ENCODE assay signal across 9 mouse cellular contexts in genomic region chr12:80198487-80198886, GRCm38 (mm10).
DNase-seq lines count a peak whose midpoint lies in the region; ATAC-seq and TF ChIP-seq lines count a peak whose summit lies in the region.
"Had no signal": no experiment of that assay in that cellular context is flagged by ENCODE, and none has a peak within 500 bp of the region (broad histone marks: within the 10 kb centered on the region; RNA-seq: fewer than 3 reads in every experiment).

No protein-coding gene starts in this region.

- TF ChIP-seq EP300 in liver, postnatal 0 days (IDR thresholded peaks at IDR 0.05; ENCODE audit: low read depth) = no peak

- no peak overlapping the region for H3K4me2 ChIP-seq in heart, embryonic 11.5 days
- no peak overlapping the region for H3K4me2 ChIP-seq in kidney, postnatal 0 days (ENCODE audit: low read length)
- H3K4me2 ChIP-seq in liver, postnatal 0 days (ENCODE audit: low read depth, low read length) = no peak overlapping the region
- H3K4me2 ChIP-seq: limb, embryonic 12.5 days had no signal

- 18% methylated on average over 3 of the region's 3 CpGs for WGBS in heart, embryonic 11.5 days (ENCODE audit: insufficient replicate concordance)
- WGBS in kidney, postnatal 0 days = 22% methylated on average over 3 of the region's 3 CpGs
- WGBS in liver, postnatal 0 days (ENCODE audit: insufficient replicate concordance) = 23% methylated on average over 3 of the region's 3 CpGs

- H3K4me1 ChIP-seq in heart, embryonic 11.5 days (ENCODE audit: control insufficient read depth, insufficient read depth, low read length) = peaks cover 13% of the 10 kb centered on the region
- no peaks in the 10 kb centered on the region for H3K4me1 ChIP-seq in kidney, postnatal 0 days (replicated peaks; ENCODE audit: insufficient read depth, low read length)
- no peaks in the 10 kb centered on the region for H3K4me1 ChIP-seq in liver, postnatal 0 days (ENCODE audit: insufficient read depth)

- H3K27ac ChIP-seq in heart, embryonic 11.5 days (ENCODE audit: low read depth, low read length) = 0 out of 2 replicates have a peak overlapping the region, but pooled peaks have one; percentile 57
- no peak overlapping the region for H3K27ac ChIP-seq in kidney, postnatal 0 days
- no peak overlapping the region for H3K27ac ChIP-seq in liver, postnatal 0 days (ENCODE audit: low read depth)
- H3K27ac ChIP-seq: limb, embryonic 12.5 days had no signal

- peaks cover 33% of the 10 kb centered on the region for H3K36me3 ChIP-seq in heart, embryonic 11.5 days (ENCODE audit: control insufficient read depth, insufficient read depth, low read length)
- peaks cover 26% of the 10 kb centered on the region; the same call in 1 of the 2 replicates for H3K36me3 ChIP-seq in kidney, postnatal 0 days (ENCODE audit: insufficient read depth, low read length)
- H3K36me3 ChIP-seq in liver, postnatal 0 days (replicated peaks; ENCODE audit: insufficient read depth, low read length) = peaks cover 26% of the 10 kb centered on the region

- H3K9ac ChIP-seq in heart, embryonic 11.5 days (ENCODE audit: low read depth, low read length) = no peak overlapping the region
- H3K9ac ChIP-seq in kidney, postnatal 0 days (ENCODE audit: low read depth, low read length) = no peak overlapping the region
- no peak overlapping the region for H3K9ac ChIP-seq in liver, postnatal 0 days (replicated peaks)
- H3K9ac ChIP-seq: limb, embryonic 12.5 days had no signal

- ATAC-seq in heart, embryonic 11.5 days (replicated peaks; ENCODE audit: insufficient number of reproducible peaks, low FRiP score, low TSS enrichment) = no peak
- ATAC-seq in kidney, postnatal 0 days (replicated peaks; ENCODE audit: low FRiP score, low read depth) = 0 out of 2 replicates have a peak, but pooled peaks have one; percentile 42
- no peak for ATAC-seq in liver, postnatal 0 days

- no peak overlapping the region for H3K4me3 ChIP-seq in heart, embryonic 11.5 days (ENCODE audit: low read depth, low read length)
- no peak overlapping the region for H3K4me3 ChIP-seq in kidney, postnatal 0 days (replicated peaks; ENCODE audit: low read depth, low read length)
- no peak overlapping the region for H3K4me3 ChIP-seq in liver, postnatal 0 days (ENCODE audit: low read depth, low read length)
- H3K4me3 ChIP-seq: limb, embryonic 12.5 days had no signal

- peak; percentile 50 to 70 for DNase-seq in CD8-positive naive resting alpha-beta T cell, adult 2 months (ENCODE audit: low read depth in 2 of 2, low spot score in 2 of 2)
- DNase-seq in adipocyte (ENCODE audit: low spot score) = peak; percentile 82
- DNase-seq in embryo, embryonic 11.5 days (ENCODE audit: low read depth, low spot score) = peak; percentile 68
- DNase-seq in kidney, postnatal 0 days (ENCODE audit: low spot score) = peak; percentile 87
- DNase-seq in liver, postnatal 0 days = peak; percentile 73
- peak; percentile 90 for DNase-seq in retina, embryonic 14.5 days (ENCODE audit: low spot score)
- peak; percentile 70 to 72 for DNase-seq in thymus, postnatal 36 days

- H3K9me3 ChIP-seq in heart, embryonic 11.5 days (replicated peaks; ENCODE audit: control insufficient read depth, low read length) = 0 out of 2 replicates have a peak, but pooled peaks cover 4% of the 10 kb centered on the region
- H3K9me3 ChIP-seq in kidney, postnatal 0 days (replicated peaks; ENCODE audit: low read length) = no peaks in the 10 kb centered on the region
- no peaks in the 10 kb centered on the region for H3K9me3 ChIP-seq in liver, postnatal 0 days (ENCODE audit: low read length)
- H3K9me3 ChIP-seq: limb, embryonic 12.5 days had no signal

- H3K27me3 ChIP-seq in heart, embryonic 11.5 days (ENCODE audit: control insufficient read depth, insufficient read depth, low read length) = no peaks in the 10 kb centered on the region
- H3K27me3 ChIP-seq in kidney, postnatal 0 days (ENCODE audit: insufficient read depth, low read length) = no peaks in the 10 kb centered on the region
- H3K27me3 ChIP-seq in liver, postnatal 0 days (ENCODE audit: insufficient read depth, low read length) = no peaks in the 10 kb centered on the region
- H3K27me3 ChIP-seq: limb, embryonic 12.5 days had no signal

- peak; percentile 88 for TF ChIP-seq CTCF in kidney, postnatal 0 days (IDR thresholded peaks at IDR 0.05; ENCODE audit: low read depth)
- TF ChIP-seq CTCF in liver, postnatal 0 days (IDR thresholded peaks at IDR 0.05; ENCODE audit: low read depth) = peak; percentile 91
